Mouse (Mus musculus): Measurements from ENCODE around the gene Ube2e2. TPM values are rescaled to one million over a fixed set of nuclear protein-coding genes. Genes with fewer than 3 reads are reported as not detected.
A peak's percentile ranks its signal among the peaks of the same experiment; 100 is the strongest.

The Ube2e2 gene
- total and polyA plus RNA-seq, 3 experiments, result 14.3 to 39.6 (median 15.3) TPM

DNA sequence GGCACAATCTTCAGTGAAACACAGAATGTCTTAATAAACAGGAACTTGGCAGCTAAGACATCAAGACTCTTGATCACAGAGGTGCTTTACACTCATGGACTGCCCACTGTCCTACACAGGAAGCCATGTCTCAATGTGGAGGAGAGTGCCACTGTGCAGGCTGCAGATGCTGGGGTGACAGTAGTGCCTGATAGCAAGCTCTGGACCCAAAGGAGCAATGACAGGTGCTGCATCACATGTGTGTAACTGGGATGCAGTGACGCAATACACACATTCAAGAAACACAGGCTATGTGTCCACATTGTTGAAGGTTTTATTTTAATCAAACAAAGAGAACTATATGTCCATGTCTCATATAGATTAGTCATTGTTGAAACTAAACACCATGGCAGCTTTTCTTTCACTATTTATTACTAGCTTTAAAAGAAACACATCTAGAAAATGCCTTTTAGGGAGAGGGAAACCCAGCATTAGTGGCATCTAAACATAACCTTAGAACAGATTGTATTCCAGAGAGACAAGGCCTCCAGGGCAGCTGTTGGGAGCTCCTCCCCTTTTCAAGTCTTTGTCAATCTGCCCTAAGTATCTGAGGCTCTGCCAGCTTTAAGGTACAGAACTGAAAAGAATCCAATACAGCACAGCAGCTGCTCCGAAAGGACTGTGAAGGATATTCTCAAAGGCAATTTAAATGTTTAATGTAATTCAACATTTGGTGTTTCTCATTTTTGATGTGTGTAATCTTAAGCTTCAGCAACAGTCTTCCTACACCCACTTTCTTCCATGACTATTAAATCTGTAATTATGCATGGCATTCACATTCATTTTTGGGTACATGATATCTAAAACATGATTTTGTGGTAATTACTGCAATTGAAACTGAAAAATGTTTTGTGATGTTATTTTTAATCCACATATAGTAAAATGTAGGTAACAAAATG lies 135.2 kb downstream of the Ube2e2 start:
- no peaks in the 10 kb centered on the region for H3K79me2 ChIP-seq (replicated peaks; ENCODE audit: control insufficient read depth, insufficient read depth, low read length)
- H3K27me3 ChIP-seq (ENCODE audit: control insufficient read depth, insufficient read depth, low read length), result no peaks in the 10 kb centered on the region
- H3K27ac ChIP-seq, result no peak overlapping the region
- intact Hi-C loops (cut with DNase I), result no loop called here
- H3K4me1 ChIP-seq (ENCODE audit: control insufficient read depth, insufficient read depth, low read length), result no peaks in the 10 kb centered on the region
- no peak overlapping the region for H3K4me3 ChIP-seq
- H3K36me3 ChIP-seq (ENCODE audit: control insufficient read depth, insufficient read depth, low read length), result no peaks in the 10 kb centered on the region
- 84% methylated on average over 2 of the region's 2 CpGs for WGBS
- TF ChIP-seq CTCF (IDR thresholded peaks at IDR 0.05) (no peak), POLR2A (IDR thresholded peaks at IDR 0.05; ENCODE audit: insufficient read depth, low read depth, low read length) (no peak), EP300 (IDR thresholded peaks at IDR 0.05; ENCODE audit: insufficient read depth, low read depth, low read length) (no peak)
- H3K9ac ChIP-seq (ENCODE audit: low read depth, low read length), result no peak overlapping the region
- DNase-seq, result no peak

DNA sequence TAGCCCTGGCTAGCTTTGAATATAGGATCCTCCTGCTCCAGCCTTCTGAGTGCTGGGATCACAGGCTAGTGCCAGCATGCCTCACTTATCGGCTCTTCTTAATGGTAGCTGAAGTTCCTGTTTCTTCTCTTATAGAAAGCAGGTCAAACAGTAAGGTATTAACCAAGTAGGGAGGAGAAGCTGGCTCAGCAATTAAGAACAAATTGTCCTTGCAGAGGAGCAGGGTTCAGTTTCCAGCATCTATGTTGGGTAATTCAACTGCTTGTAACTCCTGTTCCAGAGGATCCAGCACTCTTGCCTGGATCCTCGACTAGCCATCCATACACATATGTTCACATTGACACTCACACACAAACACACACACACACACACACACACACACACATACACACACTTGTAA lies 136.1 kb downstream of the Ube2e2 start:
- no peak overlapping the region for H3K9ac ChIP-seq (ENCODE audit: low read depth, low read length)
- DNase-seq, result no peak
- no peaks in the 10 kb centered on the region for H3K79me2 ChIP-seq (replicated peaks; ENCODE audit: control insufficient read depth, insufficient read depth, low read length)
- H3K27me3 ChIP-seq (ENCODE audit: control insufficient read depth, insufficient read depth, low read length), result no peaks in the 10 kb centered on the region
- H3K27ac ChIP-seq, result no peak overlapping the region
- 91% methylated on average over 2 of the region's 2 CpGs for WGBS
- no peak for TF ChIP-seq CTCF (IDR thresholded peaks at IDR 0.05)
- TF ChIP-seq EP300 (IDR thresholded peaks at IDR 0.05; ENCODE audit: insufficient read depth, low read depth, low read length), result no peak
- TF ChIP-seq POLR2A (IDR thresholded peaks at IDR 0.05; ENCODE audit: insufficient read depth, low read depth, low read length), result no peak
- no peaks in the 10 kb centered on the region; the same call in 1 of the 2 replicates for H3K4me1 ChIP-seq (ENCODE audit: control insufficient read depth, insufficient read depth, low read length)
- no peaks in the 10 kb centered on the region for H3K36me3 ChIP-seq (ENCODE audit: control insufficient read depth, insufficient read depth, low read length)
- H3K4me3 ChIP-seq, result no peak overlapping the region
- intact Hi-C loops (cut with DNase I), result no loop called here

- no peak overlapping the region for H3K9ac ChIP-seq (ENCODE audit: low read depth, low read length)
- intact Hi-C loops (cut with DNase I), result no loop called here
- no peaks in the 10 kb centered on the region for H3K36me3 ChIP-seq (ENCODE audit: control insufficient read depth, insufficient read depth, low read length)
- no peak for TF ChIP-seq CTCF (IDR thresholded peaks at IDR 0.05)
- TF ChIP-seq EP300 (IDR thresholded peaks at IDR 0.05; ENCODE audit: insufficient read depth, low read depth, low read length), result no peak
- no peak for TF ChIP-seq POLR2A (IDR thresholded peaks at IDR 0.05; ENCODE audit: insufficient read depth, low read depth, low read length)
- no peaks in the 10 kb centered on the region; the same call in 1 of the 2 replicates for H3K4me1 ChIP-seq (ENCODE audit: control insufficient read depth, insufficient read depth, low read length)
- no peak overlapping the region for H3K27ac ChIP-seq
- DNase-seq, result no peak
- no peak overlapping the region for H3K4me3 ChIP-seq
- H3K27me3 ChIP-seq (ENCODE audit: control insufficient read depth, insufficient read depth, low read length), result no peaks in the 10 kb centered on the region
- no peaks in the 10 kb centered on the region for H3K79me2 ChIP-seq (replicated peaks; ENCODE audit: control insufficient read depth, insufficient read depth, low read length)
- WGBS, result 73% methylated on average over 1 of the region's 1 CpGs
These were observed 138.7 kb downstream of the Ube2e2 start for GRCm38 (mm10) chr14:18755410-18755809.

GRCm38 (mm10) chr14:18754595-18754994 lies 139.5 kb downstream of the Ube2e2 start:
- WGBS, result 93% methylated on average over 2 of the region's 2 CpGs
- Histone ChIP-seq H3K4me1 (ENCODE audit: control insufficient read depth, insufficient read depth, low read length) (no peaks in the 10 kb centered on the region; the same call in 1 of the 2 replicates), H3K9ac (ENCODE audit: low read depth, low read length) (no peak overlapping the region), H3K27ac (no peak overlapping the region), H3K79me2 (replicated peaks; ENCODE audit: control insufficient read depth, insufficient read depth, low read length) (no peaks in the 10 kb centered on the region), H3K27me3 (ENCODE audit: control insufficient read depth, insufficient read depth, low read length) (no peaks in the 10 kb centered on the region), H3K36me3 (ENCODE audit: control insufficient read depth, insufficient read depth, low read length) (no peaks in the 10 kb centered on the region), H3K4me3 (no peak overlapping the region)
- DNase-seq, result no peak
- TF ChIP-seq EP300 (IDR thresholded peaks at IDR 0.05; ENCODE audit: insufficient read depth, low read depth, low read length), result no peak
- TF ChIP-seq CTCF (IDR thresholded peaks at IDR 0.05), result no peak
- TF ChIP-seq POLR2A (IDR thresholded peaks at IDR 0.05; ENCODE audit: insufficient read depth, low read depth, low read length), result no peak
- intact Hi-C loops (cut with DNase I), result no loop called here

GRCm38 (mm10) chr14:18754001-18754400 lies 140.1 kb downstream of the Ube2e2 start:
- H3K4me1 ChIP-seq (ENCODE audit: control insufficient read depth, insufficient read depth, low read length), result no peaks in the 10 kb centered on the region; the same call in 1 of the 2 replicates
- H3K36me3 ChIP-seq (ENCODE audit: control insufficient read depth, insufficient read depth, low read length), result no peaks in the 10 kb centered on the region
- H3K27ac ChIP-seq, result no peak overlapping the region
- H3K4me3 ChIP-seq, result no peak overlapping the region
- H3K9ac ChIP-seq (ENCODE audit: low read depth, low read length), result no peak overlapping the region
- 67% methylated on average over 2 of the region's 2 CpGs for WGBS
- no peaks in the 10 kb centered on the region for H3K27me3 ChIP-seq (ENCODE audit: control insufficient read depth, insufficient read depth, low read length)
- intact Hi-C loops (cut with DNase I), result no loop called here
- no peak for DNase-seq
- TF ChIP-seq POLR2A (IDR thresholded peaks at IDR 0.05; ENCODE audit: insufficient read depth, low read depth, low read length) (no peak), CTCF (IDR thresholded peaks at IDR 0.05) (no peak), EP300 (IDR thresholded peaks at IDR 0.05; ENCODE audit: insufficient read depth, low read depth, low read length) (no peak)
- H3K79me2 ChIP-seq (replicated peaks; ENCODE audit: control insufficient read depth, insufficient read depth, low read length), result no peaks in the 10 kb centered on the region

DNA sequence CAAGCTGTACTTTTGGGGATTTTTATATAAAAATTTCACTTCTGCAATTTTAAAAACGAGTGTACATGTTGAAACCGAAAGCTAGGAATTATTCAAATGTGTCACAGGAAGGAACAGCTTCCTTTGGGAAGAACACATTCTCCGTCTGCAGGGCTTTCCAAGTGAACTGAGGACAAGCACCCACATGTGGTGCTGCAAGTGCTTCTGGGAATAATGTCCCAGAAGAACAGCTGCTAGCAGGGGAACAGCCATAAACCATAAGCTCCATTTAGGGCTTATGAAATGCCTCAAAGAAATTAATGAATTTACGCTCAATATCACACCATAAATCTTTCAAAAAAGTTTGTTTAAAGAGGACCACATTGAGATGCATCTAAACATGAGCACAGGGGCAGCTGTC lies 162.9 kb downstream of the Ube2e2 start:
- no peak for TF ChIP-seq CTCF (IDR thresholded peaks at IDR 0.05)
- 0 out of 2 replicates have a peak, but pooled peaks have one; percentile 21 for TF ChIP-seq EP300 (IDR thresholded peaks at IDR 0.05; ENCODE audit: insufficient read depth, low read depth, low read length)

More for the DNA sequence above, 162.9 kb downstream of the Ube2e2 start:
- Histone ChIP-seq H3K79me2 (replicated peaks; ENCODE audit: control insufficient read depth, insufficient read depth, low read length) (no peaks in the 10 kb centered on the region), H3K27me3 (ENCODE audit: control insufficient read depth, insufficient read depth, low read length) (no peaks in the 10 kb centered on the region), H3K27ac (peak overlapping the region; percentile 29), H3K9ac (ENCODE audit: low read depth, low read length) (no peak overlapping the region), H3K4me1 (ENCODE audit: control insufficient read depth, insufficient read depth, low read length) (peaks cover 3% of the 10 kb centered on the region), H3K4me3 (peak overlapping the region; percentile 27), H3K36me3 (ENCODE audit: control insufficient read depth, insufficient read depth, low read length) (peaks cover 4% of the 10 kb centered on the region; the same call in 1 of the 2 replicates)
- DNase-seq, result peak in 1 of 2 experiments; percentile 15
- intact Hi-C loops (cut with DNase I), result no loop called here
- WGBS, result 39% methylated on average over 4 of the region's 4 CpGs

Data from heart, adult 2 months (tissue).